ENCODE assay signal across 13 mouse cellular contexts in the genomic region with DNA sequence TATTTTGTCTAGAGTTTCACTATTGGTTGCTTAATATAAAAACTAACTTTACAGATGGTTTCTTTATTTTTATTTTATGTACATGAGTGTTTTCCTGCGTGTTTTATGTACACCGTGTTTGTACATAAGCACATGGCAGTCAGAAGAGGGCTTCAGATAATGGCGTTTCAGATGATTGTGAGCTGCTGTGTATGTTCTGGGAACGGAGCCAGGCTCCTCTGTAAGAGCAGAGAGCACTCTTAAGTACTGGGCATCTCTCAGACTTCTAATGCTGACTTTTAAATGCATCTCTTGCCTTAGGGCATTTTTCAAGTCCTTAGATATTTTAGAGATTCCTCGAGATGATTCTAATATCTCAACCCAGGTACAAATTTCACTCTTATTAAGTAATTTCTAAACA.
"Had no signal": no experiment of that assay in that cellular context is flagged by ENCODE, and none has a peak within 500 bp of the region (broad histone marks: within the 10 kb centered on the region; RNA-seq: fewer than 3 reads in every experiment).

No protein-coding gene starts in this region.

- H3K36me3 ChIP-seq: limb, embryonic 10.5 days; liver, embryonic 15.5 days; midbrain, embryonic 15.5 days had no signal

- H3K4me3 ChIP-seq: layer of hippocampus, adult 2 months; limb, embryonic 10.5 days; liver, embryonic 15.5 days; megakaryocyte, embryonic 14.5 days; midbrain, embryonic 15.5 days had no signal

- H3K9ac ChIP-seq: liver, embryonic 15.5 days; midbrain, embryonic 15.5 days had no signal

- H3K9me3 ChIP-seq: limb, embryonic 10.5 days; liver, embryonic 15.5 days; midbrain, embryonic 15.5 days had no signal

- DNase-seq: kidney, adult 11 months; kidney, postnatal 10 days; lung, adult 2 months; right cerebral cortex, postnatal 14 days; thymus, postnatal 36 days had no signal

- H3K4me1 ChIP-seq: limb, embryonic 10.5 days; liver, embryonic 15.5 days; megakaryocyte, embryonic 14.5 days; midbrain, embryonic 15.5 days had no signal

- H3K4me2 ChIP-seq: liver, embryonic 11.5 days; liver, embryonic 15.5 days; midbrain, embryonic 11.5 days; midbrain, embryonic 15.5 days had no signal

- H3K27ac ChIP-seq: layer of hippocampus, adult 2 months; limb, embryonic 10.5 days; liver, embryonic 15.5 days; macrophage; midbrain, embryonic 15.5 days had no signal

- H3K27me3 ChIP-seq: liver, embryonic 15.5 days; megakaryocyte, embryonic 14.5 days; midbrain, embryonic 15.5 days had no signal

- ATAC-seq: midbrain, embryonic 15.5 days had no signal
